Comparison of ENCODE assay signal across 10 mouse cellular contexts in genomic region chr13:60707541-60708468, GRCm38 (mm10).
DNase-seq lines count a peak whose midpoint lies in the region; ATAC-seq and TF ChIP-seq lines count a peak whose summit lies in the region.
"Had no signal": no experiment of that assay in that cellular context is flagged by ENCODE, and none has a peak within 500 bp of the region (broad histone marks: within the 10 kb centered on the region; RNA-seq: fewer than 3 reads in every experiment).

No protein-coding gene starts in this region.

- 75% methylated on average over 16 of the region's 16 CpGs for WGBS in liver, embryonic 12.5 days (ENCODE audit: insufficient replicate concordance)
- WGBS in liver, embryonic 11.5 days: 81% methylated on average over 16 of the region's 16 CpGs
- WGBS in forebrain, embryonic 16.5 days: 42% methylated on average over 16 of the region's 16 CpGs
- WGBS in neural tube, embryonic 14.5 days: 49% methylated on average over 16 of the region's 16 CpGs
- 73% methylated on average over 16 of the region's 16 CpGs for WGBS in heart, adult 2 months
- 80% methylated on average over 16 of the region's 16 CpGs for WGBS in stomach, postnatal 0 days

- no peaks in the 10 kb centered on the region for H3K79me2 ChIP-seq in heart, adult 2 months (replicated peaks; ENCODE audit: control insufficient read depth, insufficient read depth, low read length)

- no peak for TF ChIP-seq CTCF in heart, adult 2 months (IDR thresholded peaks at IDR 0.05)
- no peak for TF ChIP-seq CTCF in stomach, postnatal 0 days (IDR thresholded peaks at IDR 0.05; ENCODE audit: low read depth)

- no peak overlapping the region for H3K9ac ChIP-seq in liver, embryonic 12.5 days
- no peak overlapping the region for H3K9ac ChIP-seq in liver, embryonic 11.5 days (ENCODE audit: low read depth, low read length)
- no peak overlapping the region for H3K9ac ChIP-seq in forebrain, embryonic 16.5 days (replicated peaks; ENCODE audit: low read depth, low read length)
- no peak overlapping the region for H3K9ac ChIP-seq in neural tube, embryonic 14.5 days (replicated peaks; ENCODE audit: low read depth, low read length)
- no peak overlapping the region for H3K9ac ChIP-seq in heart, adult 2 months (ENCODE audit: low read depth, low read length)
- H3K9ac ChIP-seq in stomach, postnatal 0 days (ENCODE audit: low read length): no peak overlapping the region

- H3K27ac ChIP-seq in liver, embryonic 12.5 days: no peak overlapping the region
- H3K27ac ChIP-seq in liver, embryonic 11.5 days (ENCODE audit: low read depth, low read length): no peak overlapping the region
- H3K27ac ChIP-seq in forebrain, embryonic 16.5 days (ENCODE audit: low read length): peak overlapping the region; percentile 20; the same call in 1 of the 2 replicates
- no peak overlapping the region for H3K27ac ChIP-seq in neural tube, embryonic 14.5 days (ENCODE audit: low read depth, low read length)
- H3K27ac ChIP-seq in heart, adult 2 months: no peak overlapping the region
- no peak overlapping the region for H3K27ac ChIP-seq in stomach, postnatal 0 days (replicated peaks)
- H3K27ac ChIP-seq: macrophage had no signal

- intact Hi-C loops in heart, adult 2 months (cut with DNase I): no loop called here

- H3K9me3 ChIP-seq in liver, embryonic 12.5 days (replicated peaks): no peaks in the 10 kb centered on the region
- H3K9me3 ChIP-seq in liver, embryonic 11.5 days (ENCODE audit: control insufficient read depth, low read length): no peaks in the 10 kb centered on the region
- H3K9me3 ChIP-seq in forebrain, embryonic 16.5 days (ENCODE audit: control insufficient read depth, low read length): no peaks in the 10 kb centered on the region
- H3K9me3 ChIP-seq in neural tube, embryonic 14.5 days (ENCODE audit: control insufficient read depth, low read length): no peaks in the 10 kb centered on the region
- no peaks in the 10 kb centered on the region for H3K9me3 ChIP-seq in stomach, postnatal 0 days (ENCODE audit: control insufficient read depth, low read length)

- no peak overlapping the region for H3K4me3 ChIP-seq in liver, embryonic 12.5 days
- no peak overlapping the region for H3K4me3 ChIP-seq in liver, embryonic 11.5 days (ENCODE audit: low read depth, low read length)
- no peak overlapping the region for H3K4me3 ChIP-seq in forebrain, embryonic 16.5 days (replicated peaks; ENCODE audit: low read length)
- H3K4me3 ChIP-seq in neural tube, embryonic 14.5 days (ENCODE audit: low read depth, low read length): no peak overlapping the region
- no peak overlapping the region for H3K4me3 ChIP-seq in heart, adult 2 months
- H3K4me3 ChIP-seq in stomach, postnatal 0 days (ENCODE audit: low read depth, low read length): no peak overlapping the region

- 0 out of 2 replicates have a peak, but pooled peaks cover 10% of the 10 kb centered on the region for H3K36me3 ChIP-seq in liver, embryonic 12.5 days
- no peaks in the 10 kb centered on the region; the same call in 1 of the 2 replicates for H3K36me3 ChIP-seq in liver, embryonic 11.5 days (ENCODE audit: control insufficient read depth, insufficient read depth, low read length)
- H3K36me3 ChIP-seq in forebrain, embryonic 16.5 days (ENCODE audit: control insufficient read depth, insufficient read depth): no peaks in the 10 kb centered on the region
- no peaks in the 10 kb centered on the region for H3K36me3 ChIP-seq in neural tube, embryonic 14.5 days (ENCODE audit: control insufficient read depth, insufficient read depth, low read length)
- H3K36me3 ChIP-seq in heart, adult 2 months (ENCODE audit: control insufficient read depth, insufficient read depth, low read length): no peaks in the 10 kb centered on the region
- H3K36me3 ChIP-seq in stomach, postnatal 0 days (ENCODE audit: control insufficient read depth, insufficient read depth, low read length): no peaks in the 10 kb centered on the region

- peaks cover 15% of the 10 kb centered on the region; the same call in 1 of the 2 replicates for H3K4me1 ChIP-seq in liver, embryonic 12.5 days
- peaks cover 5% of the 10 kb centered on the region; the same call in 1 of the 2 replicates for H3K4me1 ChIP-seq in liver, embryonic 11.5 days (replicated peaks; ENCODE audit: control insufficient read depth, insufficient read depth, low read length)
- H3K4me1 ChIP-seq in forebrain, embryonic 16.5 days (replicated peaks; ENCODE audit: control insufficient read depth, insufficient read depth, low read length): peaks cover 32% of the 10 kb centered on the region
- no peaks in the 10 kb centered on the region for H3K4me1 ChIP-seq in neural tube, embryonic 14.5 days (ENCODE audit: control insufficient read depth, insufficient read depth, low read length)
- H3K4me1 ChIP-seq in heart, adult 2 months (ENCODE audit: control insufficient read depth, insufficient read depth, low read length): no peaks in the 10 kb centered on the region; the same call in 1 of the 2 replicates
- H3K4me1 ChIP-seq in stomach, postnatal 0 days (replicated peaks; ENCODE audit: control insufficient read depth, insufficient read depth): 0 out of 2 replicates have a peak, but pooled peaks cover 2% of the 10 kb centered on the region

- no peak for DNase-seq in liver, embryonic 11.5 days (ENCODE audit: low spot score)
- peak; percentile 17 for DNase-seq in cerebellum, adult 8-10 months
- no peak for DNase-seq in natural killer cell, adult 2 months (ENCODE audit: low spot score in 2 of 2)
- no peak for DNase-seq in heart, adult 2 months
- DNase-seq in stomach, postnatal 0 days (ENCODE audit: low spot score): no peak
- DNase-seq: right cerebral cortex, postnatal 25 days had no signal

- peak; percentile 10; the same call in 1 of the 2 replicates for ATAC-seq in liver, embryonic 12.5 days
- ATAC-seq in liver, embryonic 11.5 days (replicated peaks; ENCODE audit: low FRiP score): no peak
- peak; percentile 60 for ATAC-seq in forebrain, embryonic 16.5 days
- peak; percentile 19; the same call in 1 of the 2 replicates for ATAC-seq in neural tube, embryonic 14.5 days (ENCODE audit: low read depth)
- ATAC-seq in stomach, postnatal 0 days (ENCODE audit: low FRiP score, low TSS enrichment): no peak

- no peaks in the 10 kb centered on the region for H3K27me3 ChIP-seq in liver, embryonic 12.5 days (replicated peaks)
- no peaks in the 10 kb centered on the region for H3K27me3 ChIP-seq in liver, embryonic 11.5 days (replicated peaks; ENCODE audit: control insufficient read depth, insufficient read depth, low read length)
- no peaks in the 10 kb centered on the region for H3K27me3 ChIP-seq in forebrain, embryonic 16.5 days (replicated peaks; ENCODE audit: control insufficient read depth, insufficient read depth, low read length)
- H3K27me3 ChIP-seq in neural tube, embryonic 14.5 days (ENCODE audit: control insufficient read depth, insufficient read depth, low read length): no peaks in the 10 kb centered on the region
- H3K27me3 ChIP-seq in heart, adult 2 months (ENCODE audit: control insufficient read depth, insufficient read depth, low read length): no peaks in the 10 kb centered on the region
- no peaks in the 10 kb centered on the region for H3K27me3 ChIP-seq in stomach, postnatal 0 days (ENCODE audit: control insufficient read depth, insufficient read depth, low read length)

- TF ChIP-seq POLR2A in heart, adult 2 months (IDR thresholded peaks at IDR 0.05; ENCODE audit: insufficient read depth, low read depth, low read length): no peak

- no peak overlapping the region for H3K4me2 ChIP-seq in liver, embryonic 12.5 days
- H3K4me2 ChIP-seq in liver, embryonic 11.5 days: no peak overlapping the region
- no peak overlapping the region for H3K4me2 ChIP-seq in forebrain, embryonic 16.5 days (ENCODE audit: low read length)
- no peak overlapping the region for H3K4me2 ChIP-seq in neural tube, embryonic 14.5 days (ENCODE audit: low read depth, low read length)
- no peak overlapping the region for H3K4me2 ChIP-seq in stomach, postnatal 0 days (replicated peaks; ENCODE audit: low read depth)

- TF ChIP-seq EP300 in heart, adult 2 months (IDR thresholded peaks at IDR 0.05; ENCODE audit: insufficient read depth, low read depth, low read length): no peak
- no peak for TF ChIP-seq EP300 in stomach, postnatal 0 days (optimal IDR thresholded peaks at IDR 0.05)

Comparison
In these comparisons a context has a peak if more than half of its experiments do, and no peak if none do; other contexts are left out.
1. ATAC-seq: peak in liver, embryonic 12.5 days (single experiment), forebrain, embryonic 16.5 days (single experiment) and neural tube, embryonic 14.5 days (single experiment); none in liver, embryonic 11.5 days (single experiment) and stomach, postnatal 0 days (single experiment).